In genomic region chr8:78344006-78344405, GRCm38 (mm10) we compare ENCODE assay signal across 19 mouse cellular contexts.
DNase-seq lines count a peak whose midpoint lies in the region; ATAC-seq and TF ChIP-seq lines count a peak whose summit lies in the region.
"Had no signal": no experiment of that assay in that cellular context is flagged by ENCODE, and none has a peak within 500 bp of the region (broad histone marks: within the 10 kb centered on the region; RNA-seq: fewer than 3 reads in every experiment).

No protein-coding gene starts in this region.

- no peaks in the 10 kb centered on the region for H3K9me3 ChIP-seq in hindbrain, embryonic 10.5 days
- no peaks in the 10 kb centered on the region for H3K9me3 ChIP-seq in hindbrain, postnatal 0 days (ENCODE audit: low read length)
- H3K9me3 ChIP-seq: embryonic facial prominence, embryonic 12.5 days; forebrain, embryonic 15.5 days; G1E; hindbrain, embryonic 13.5 days; intestine, embryonic 15.5 days had no signal

- H3K4me3 ChIP-seq in hindbrain, embryonic 10.5 days = no peak overlapping the region
- no peak overlapping the region for H3K4me3 ChIP-seq in hindbrain, postnatal 0 days (ENCODE audit: low read length)
- H3K4me3 ChIP-seq: embryonic facial prominence, embryonic 12.5 days; forebrain, embryonic 15.5 days; hindbrain, embryonic 13.5 days; intestine, embryonic 15.5 days had no signal

- no peak overlapping the region for H3K9ac ChIP-seq in hindbrain, postnatal 0 days (replicated peaks; ENCODE audit: low read length)
- H3K9ac ChIP-seq: embryonic facial prominence, embryonic 12.5 days; forebrain, embryonic 15.5 days; hindbrain, embryonic 13.5 days; intestine, embryonic 15.5 days had no signal

- no peaks in the 10 kb centered on the region for H3K36me3 ChIP-seq in hindbrain, embryonic 10.5 days
- H3K36me3 ChIP-seq in hindbrain, postnatal 0 days (ENCODE audit: insufficient read depth, low read length) = no peaks in the 10 kb centered on the region
- H3K36me3 ChIP-seq: embryonic facial prominence, embryonic 12.5 days; forebrain, embryonic 15.5 days; G1E; hindbrain, embryonic 13.5 days; intestine, embryonic 15.5 days had no signal

- no peak overlapping the region for H3K27ac ChIP-seq in hindbrain, embryonic 10.5 days
- H3K27ac ChIP-seq in hindbrain, postnatal 0 days = no peak overlapping the region
- H3K27ac ChIP-seq: embryonic facial prominence, embryonic 12.5 days; forebrain, embryonic 15.5 days; hindbrain, embryonic 13.5 days; intestine, embryonic 15.5 days had no signal

- no peak for TF ChIP-seq CTCF in hindbrain, postnatal 0 days (IDR thresholded peaks at IDR 0.05; ENCODE audit: low read depth)

- H3K27me3 ChIP-seq in hindbrain, embryonic 10.5 days (ENCODE audit: insufficient read depth, poor library complexity, severe bottlenecking) = no peaks in the 10 kb centered on the region
- H3K27me3 ChIP-seq in hindbrain, postnatal 0 days (ENCODE audit: insufficient read depth, low read length) = no peaks in the 10 kb centered on the region
- H3K27me3 ChIP-seq: embryonic facial prominence, embryonic 12.5 days; forebrain, embryonic 15.5 days; hindbrain, embryonic 13.5 days; intestine, embryonic 15.5 days had no signal

- WGBS in hindbrain, embryonic 10.5 days = 38% methylated on average over 2 of the region's 2 CpGs
- WGBS in hindbrain, postnatal 0 days = 53% methylated on average over 2 of the region's 2 CpGs
- WGBS in large intestine, adult 2 months = 25% methylated on average over 2 of the region's 2 CpGs

- H3K4me2 ChIP-seq in hindbrain, postnatal 0 days (ENCODE audit: low read depth, low read length) = no peak overlapping the region
- H3K4me2 ChIP-seq: embryonic facial prominence, embryonic 12.5 days; forebrain, embryonic 15.5 days; hindbrain, embryonic 13.5 days; intestine, embryonic 15.5 days had no signal

- no peak for ATAC-seq in hindbrain, postnatal 0 days
- ATAC-seq: forebrain, embryonic 15.5 days; intestine, embryonic 15.5 days had no signal

- peak; percentile 15 for DNase-seq in hindbrain, embryonic 10.5 days (ENCODE audit: low spot score)
- no peak for DNase-seq in hindbrain, postnatal 0 days (ENCODE audit: low spot score)
- DNase-seq in A20 (ENCODE audit: low read depth, low spot score) = peak; percentile 18
- DNase-seq in embryo, embryonic 11 days = peak; percentile 45
- peak; percentile 25 for DNase-seq in large intestine, adult 2 months (ENCODE audit: low read depth, low spot score)
- DNase-seq in gastrocnemius, adult 8-10 months (ENCODE audit: low spot score in 2 of 2) = no peak
- DNase-seq in heart, adult 11 months = no peak
- DNase-seq: adrenal gland, adult 8-10 months; adrenal gland, postnatal 36 days; cerebellum, adult 2 months; cerebellum, postnatal 10 days; gastrocnemius, postnatal 25 days; heart, postnatal 10 days; heart, postnatal 4 days had no signal

- H3K4me1 ChIP-seq in hindbrain, embryonic 10.5 days (replicated peaks) = peaks cover 20% of the 10 kb centered on the region
- 0 out of 2 replicates have a peak, but pooled peaks cover 4% of the 10 kb centered on the region for H3K4me1 ChIP-seq in hindbrain, postnatal 0 days (ENCODE audit: insufficient read depth, low read length)
- H3K4me1 ChIP-seq: embryonic facial prominence, embryonic 12.5 days; intestine, embryonic 15.5 days had no signal

Comparison
In these comparisons a context has a peak if more than half of its experiments do, and no peak if none do; other contexts are left out.
1. DNase-seq: peak in hindbrain, embryonic 10.5 days (single experiment), A20 (single experiment), embryo, embryonic 11 days (single experiment) and large intestine, adult 2 months (single experiment); none in hindbrain, postnatal 0 days (single experiment), gastrocnemius, adult 8-10 months (0 of 2) and heart, adult 11 months (single experiment).